Mouse (Mus musculus) heart, postnatal 10 days (tissue): ENCODE data around the gene 9930104L06Rik. TPM values are rescaled to one million over a fixed set of nuclear protein-coding genes. Genes with fewer than 3 reads are reported as not detected.

ENCODE experiments used
- DNase-seq, 2 experiments: peaks; one replicate each; pipeline ENCODE4 v3.0.0; 2021
- intact Hi-C: fragments of 180-260 bp; cut with DNase I; formaldehyde crosslinking; loops from one replicate; pipeline ENCODE4 v1.15.1; 2025
- total RNA-seq, 2 experiments: library from RNA; stranded (reverse); gene quantifications; 2 replicates each; pipeline ENCODE4 v1.2.3; 2021

Gene 9930104L06Rik
- total RNA-seq, 2 experiments from 2014 or later, result 10.7 to 11.2 TPM

DNA sequence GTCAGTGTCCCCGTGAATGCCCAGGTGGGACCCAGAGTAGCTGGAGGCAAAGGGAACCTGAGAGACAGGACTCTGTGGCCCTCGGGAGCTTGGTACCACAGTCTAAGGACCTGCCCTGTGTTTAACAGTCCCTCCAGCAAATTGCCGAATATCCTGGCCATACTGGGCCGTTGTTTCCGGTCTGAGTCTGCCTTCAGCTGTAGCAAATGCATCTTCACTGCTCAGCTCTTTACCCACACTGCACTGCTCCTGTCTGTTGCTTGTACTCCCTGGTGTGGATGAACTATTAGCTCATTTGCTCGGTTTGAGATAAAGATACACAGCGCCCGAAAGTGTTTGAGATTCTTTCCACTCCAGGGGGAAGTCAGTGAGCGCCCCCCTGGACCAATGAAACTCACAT, 51.5 kb downstream of the 9930104L06Rik start:
- intact Hi-C loops, result no loop called here
- DNase-seq, result no peak

DNA sequence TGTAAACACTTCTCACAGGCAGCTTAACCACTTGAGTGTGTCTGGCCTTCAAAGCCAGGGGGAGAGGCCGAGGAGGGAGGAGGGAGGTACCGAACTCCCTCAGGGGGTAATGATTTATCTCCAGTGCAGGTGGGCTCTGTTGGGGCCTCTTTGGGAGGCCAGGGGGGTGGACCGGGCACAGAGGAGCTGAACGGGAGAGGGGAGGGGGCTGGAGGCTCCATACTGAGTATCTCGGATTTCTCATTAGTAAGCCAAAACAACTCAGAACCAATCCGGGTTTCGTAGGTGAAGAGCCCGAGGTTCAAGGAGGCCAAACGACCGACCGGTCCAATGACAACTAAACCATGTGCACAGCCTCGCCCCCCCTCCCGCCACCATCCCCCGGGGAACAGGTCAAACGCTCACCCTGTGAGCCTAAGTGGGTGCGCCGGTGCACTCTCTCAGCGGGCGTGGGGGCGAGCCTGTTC, 53.0 kb downstream of the 9930104L06Rik start:
- DNase-seq, result no peak
- intact Hi-C loops, result no loop called here

GRCm38 (mm10) chr4:124990325-124990724, 53.5 kb downstream of the 9930104L06Rik start:
- no peak for DNase-seq
- intact Hi-C loops, result no loop called here

Other genes starting within 250 kb of the 9930104L06Rik start
- gene Utp11, start 243.4 kb upstream of the 9930104L06Rik start, total RNA-seq, result 10 to 100 TPM; 13.8 to 16.8 TPM
- gene Fhl3, start 236.3 kb upstream of the 9930104L06Rik start, total RNA-seq, result 10 to 100 TPM; 15.7 to 19.6 TPM
- gene Sf3a3, start 222.3 kb upstream of the 9930104L06Rik start, total RNA-seq, result 10 to 100 TPM; 26.2 to 32.5 TPM
- 10 to 100 TPM; 10.1 to 14.9 TPM for gene Inpp5b, start 195.2 kb upstream of the 9930104L06Rik start, total RNA-seq
- 10 to 100 TPM; 17.4 to 17.6 TPM for gene Mtf1, start 134.9 kb upstream of the 9930104L06Rik start, total RNA-seq
- gene Yrdc, start 86.4 kb upstream of the 9930104L06Rik start, total RNA-seq, result 10 to 100 TPM; 20.9 to 24.4 TPM
- 10 to 100 TPM; 28.7 to 33.5 TPM for gene 1110065P20Rik, start 85.9 kb upstream of the 9930104L06Rik start, total RNA-seq
- under 1 TPM; 0.10 to 0.22 TPM for gene Maneal, start 74.9 kb upstream of the 9930104L06Rik start, total RNA-seq
- not detected for gene Epha10, start 56.1 kb upstream of the 9930104L06Rik start, total RNA-seq
- gene Cdca8, start 2.3 kb downstream of the 9930104L06Rik start, total RNA-seq, result 10 to 100 TPM; 15.4 to 16.6 TPM
- gene Rspo1, start 49.4 kb downstream of the 9930104L06Rik start, total RNA-seq, result 1 to 10 TPM; 3.4 to 5.6 TPM
- gene Gnl2, start 79.5 kb downstream of the 9930104L06Rik start, total RNA-seq, result 10 to 100 TPM; 36.0 to 37.0 TPM
- gene Dnali1, start 128.7 kb downstream of the 9930104L06Rik start, total RNA-seq, result not detected
- 10 to 100 TPM; 10.8 to 11.6 TPM for gene Snip1, start 129.6 kb downstream of the 9930104L06Rik start, total RNA-seq
- gene Meaf6, start 148.1 kb downstream of the 9930104L06Rik start, total RNA-seq, result 10 to 100 TPM; 27.7 to 31.4 TPM
- gene Zc3h12a, start 190.8 kb downstream of the 9930104L06Rik start, total RNA-seq, result 1 to 10 TPM; 1.8 to 3.1 TPM